Mouse (Mus musculus) heart, postnatal 25 days (tissue): ENCODE results near the gene Mogs. TPM values are rescaled to one million over a fixed set of nuclear protein-coding genes. Genes with fewer than 3 reads are reported as not detected.

Source experiments
- microRNA-seq: library from miRNA; unstranded; fragments of <30 nt; microRNA quantifications from one replicate; pipeline ENCODE4 v1.2.0, GENCODE M21; 2022
- total RNA-seq, 2 experiments: library from RNA; stranded (reverse); gene quantifications; 2 replicates each; pipeline ENCODE4 v1.2.3; 2021

Mogs gene
- total RNA-seq, 2 experiments from 2014 or later: 8.4 to 9.0 TPM

Small RNA genes lying within 50 kb of the gene (microRNA-seq; reads per million reads assigned to microRNA genes)
- not detected for gene Mir3470a

Other genes starting within 250 kb of the Mogs start
- gene Sema4f, start 175.7 kb upstream of the Mogs start, total RNA-seq: under 1 TPM; 0.34 to 0.47 TPM
- gene M1ap, start 168.6 kb upstream of the Mogs start, total RNA-seq: under 1 TPM in 1 of 2 experiments, not detected in 1; 0.17 TPM
- gene Dok1, start 82.0 kb upstream of the Mogs start, total RNA-seq: 1 to 10 TPM; 2.9 to 3.2 TPM
- gene Loxl3, start 81.3 kb upstream of the Mogs start, total RNA-seq: 1 to 10 TPM; 2.0 to 4.2 TPM
- gene Aup1, start 61.0 kb upstream of the Mogs start, total RNA-seq: 10 to 100 TPM; 65.5 to 73.0 TPM
- 10 to 100 TPM; 31.8 to 33.9 TPM for gene Htra2, start 60.2 kb upstream of the Mogs start, total RNA-seq
- under 1 TPM; 0.36 to 0.52 TPM for gene Dqx1, start 57.7 kb upstream of the Mogs start, total RNA-seq
- gene Tlx2, start 45.2 kb upstream of the Mogs start, total RNA-seq: not detected
- gene Pcgf1, start 37.6 kb upstream of the Mogs start, total RNA-seq: 1 to 10 TPM; 8.0 to 9.6 TPM
- 1 to 10 TPM; 1.3 TPM for gene Lbx2, start 29.1 kb upstream of the Mogs start, total RNA-seq
- 1 to 10 TPM; 1.4 to 1.7 TPM for gene Ccdc142, start 13.9 kb upstream of the Mogs start, total RNA-seq
- 1 to 10 TPM in 1 of 2 experiments, under 1 TPM in 1; 0.99 to 1.6 TPM for gene Gm42688, start 13.9 kb upstream of the Mogs start, total RNA-seq
- 100 to 1,000 TPM; 127 to 151 TPM for gene Mrpl53, start 6.5 kb upstream of the Mogs start, total RNA-seq
- gene Wbp1, start 6.1 kb downstream of the Mogs start, total RNA-seq: 10 to 100 TPM; 72.5 to 74.0 TPM
- 10 to 100 TPM in 1 of 2 experiments, 1 to 10 TPM in 1; 7.0 to 12.7 TPM for gene Ino80b, start 9.9 kb downstream of the Mogs start, total RNA-seq
- gene Rtkn, start 20.0 kb downstream of the Mogs start, total RNA-seq: 1 to 10 TPM; 2.8 to 5.4 TPM
- 1 to 10 TPM; 1.0 to 2.3 TPM for gene Wdr54, start 40.9 kb downstream of the Mogs start, total RNA-seq
- gene 1700003E16Rik, start 40.9 kb downstream of the Mogs start, total RNA-seq: under 1 TPM in 1 of 2 experiments, not detected in 1; 0.17 TPM
- gene Dctn1, start 50.4 kb downstream of the Mogs start, total RNA-seq: 100 to 1,000 TPM; 134 to 136 TPM
- not detected for gene Slc4a5, start 104.3 kb downstream of the Mogs start, total RNA-seq
- 1 to 10 TPM; 2.4 to 2.6 TPM for gene Mthfd2, start 210.4 kb downstream of the Mogs start, total RNA-seq
- gene Mob1a, start 210.5 kb downstream of the Mogs start, total RNA-seq: 10 to 100 TPM; 24.9 to 25.0 TPM
- gene Bola3, start 233.7 kb downstream of the Mogs start, total RNA-seq: 100 to 1,000 TPM; 371 to 393 TPM